Mouse (Mus musculus) liver, embryonic 16.5 days (tissue): ENCODE measurements around the gene Farsb. TPM values are rescaled to one million over a fixed set of nuclear protein-coding genes. Genes with fewer than 3 reads are reported as not detected.
A peak's percentile ranks its signal among the peaks of the same experiment; 100 is the strongest.

ENCODE experiments used
- ATAC-seq: fragments of 200-750 bp; cut with Nextera tagmentation; 2 replicates; pipeline ENCODE4 v1.8.0; 2017; ENCODE audit warnings: low read depth, mild to moderate bottlenecking, moderate number of reproducible peaks, moderate library complexity
- H3K27ac ChIP-seq: fragments of 300-500 bp; sonication (generic); 2 replicates; pipeline ENCODE4 v1.5.1; 2014; ENCODE audit warnings: mild to moderate bottlenecking, low read length
- H3K27me3 ChIP-seq: fragments of 300-500 bp; sonication (generic); 2 replicates; pipeline ENCODE4 v1.6.1; 2014; ENCODE audit warnings: low read depth, low read length, mixed read lengths; ENCODE audit not compliant: control insufficient read depth, insufficient read depth
- H3K36me3 ChIP-seq: fragments of 300-500 bp; sonication (generic); 2 replicates; pipeline ENCODE4 v1.6.1; 2014; ENCODE audit warnings: mild to moderate bottlenecking; ENCODE audit not compliant: control insufficient read depth, insufficient read depth
- H3K4me1 ChIP-seq: fragments of 300-500 bp; sonication (generic); 2 replicates; pipeline ENCODE4 v1.6.1; 2014; ENCODE audit warnings: low read depth, low read length, mixed read lengths; ENCODE audit not compliant: control insufficient read depth
- H3K4me2 ChIP-seq: fragments of 300-500 bp; sonication (generic); 2 replicates; pipeline ENCODE4 v1.6.1; 2014; ENCODE audit warnings: low read depth, low read length, mixed read lengths
- H3K4me3 ChIP-seq: fragments of 300-500 bp; sonication (generic); 2 replicates; pipeline ENCODE4 v1.5.1; 2014; ENCODE audit warnings: low read depth, mild to moderate bottlenecking, low read length
- H3K9ac ChIP-seq: fragments of 300-500 bp; sonication (generic); 2 replicates; pipeline ENCODE4 v1.6.1; 2014; ENCODE audit warnings: low read depth, low read length
- H3K9me3 ChIP-seq: fragments of 300-500 bp; sonication (generic); replicated peaks from 2 replicates; pipeline ENCODE4 v1.6.1; 2016; ENCODE audit warnings: low read length; ENCODE audit not compliant: control insufficient read depth
- WGBS: fragments of 180-500 bp; shearing (Covaris S2); extraction: QIAGEN DNeasy Blood & Tissue Kit; methylation state at CpG from one replicate; pipeline ENCODE4 v1.1.7; 2014; ENCODE audit not compliant: insufficient replicate concordance; 5-methylcytosine and 5-hydroxymethylcytosine counted together
- polyA plus RNA-seq: library from polyadenylated mRNA; unstranded; fragments of >200 nt; fragmentation: Nextera tagmentation; extraction: Ambion mirVana; gene quantifications from 2 replicates; pipeline ENCODE4 v1.2.1, GENCODE M21; 2015

Farsb gene
- polyA plus RNA-seq, 1 experiment from 2014 or later = 79.1 TPM

DNA sequence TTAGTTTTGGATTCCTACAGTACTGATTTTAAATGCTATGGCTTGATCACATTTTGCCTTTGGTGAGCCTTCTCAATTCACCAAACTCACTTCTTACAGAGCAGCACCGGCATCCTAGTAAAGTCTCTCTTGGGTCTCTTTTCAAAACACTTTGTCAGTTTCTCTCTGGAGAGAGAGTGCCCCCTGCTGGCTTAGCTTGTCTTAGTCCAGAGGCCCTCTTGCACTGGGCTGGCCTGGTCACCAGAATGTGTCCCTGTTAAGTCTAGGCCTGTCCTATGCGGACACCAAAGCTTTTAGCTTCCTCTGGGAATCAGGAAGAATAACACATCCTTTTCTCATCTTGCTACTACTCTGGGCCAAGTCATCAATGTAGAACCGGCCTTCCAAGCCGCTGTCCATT lies 69.1 kb downstream of the Farsb start:
- 65% methylated on average over 4 of the region's 4 CpGs for WGBS
- H3K9ac ChIP-seq = no peak overlapping the region
- H3K9me3 ChIP-seq = no peaks in the 10 kb centered on the region
- peaks cover 3% of the 10 kb centered on the region for H3K36me3 ChIP-seq
- no peak for ATAC-seq
- H3K27ac ChIP-seq = no peak overlapping the region
- no peaks in the 10 kb centered on the region for H3K27me3 ChIP-seq
- no peak overlapping the region for H3K4me3 ChIP-seq
- H3K4me1 ChIP-seq = no peaks in the 10 kb centered on the region
- H3K4me2 ChIP-seq = no peak overlapping the region

DNA sequence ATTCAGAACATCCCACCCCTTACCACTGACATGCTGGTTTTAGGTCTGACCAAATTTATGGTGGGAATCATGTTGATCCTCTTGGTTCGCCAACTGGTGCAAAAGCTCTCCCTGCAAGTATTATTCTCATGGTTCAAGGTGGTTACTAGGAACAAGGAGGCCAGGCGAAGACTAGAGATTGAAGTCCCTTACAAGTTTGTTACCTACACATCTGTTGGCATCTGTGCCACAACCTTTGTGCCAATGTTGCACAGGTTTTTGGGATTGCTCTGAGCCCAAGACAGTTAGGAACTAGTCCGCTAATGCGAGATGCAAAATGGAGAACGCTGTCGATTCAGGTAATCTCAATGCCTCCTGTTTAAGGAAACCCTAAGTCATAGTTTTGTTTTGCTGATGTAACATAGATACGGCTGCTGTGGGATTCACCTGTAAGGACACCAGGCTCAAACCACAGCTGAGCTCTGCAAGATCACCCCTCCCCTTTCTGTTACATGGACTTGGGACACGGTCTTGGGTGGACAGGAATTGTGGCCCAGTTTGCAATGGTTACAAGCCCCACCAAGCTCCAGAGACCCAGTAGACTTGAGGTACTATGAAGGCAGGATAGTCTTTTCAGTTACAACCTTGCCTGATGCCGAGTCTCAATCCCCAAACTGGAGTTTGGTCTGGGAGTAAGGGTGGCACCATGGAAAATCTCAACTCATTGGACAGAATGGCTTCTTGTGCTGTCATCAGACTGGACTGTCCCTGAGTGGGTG lies 71.4 kb downstream of the Farsb start:
- no peaks in the 10 kb centered on the region for H3K4me1 ChIP-seq
- no peak overlapping the region for H3K9ac ChIP-seq
- H3K9me3 ChIP-seq = no peaks in the 10 kb centered on the region
- no peak overlapping the region for H3K4me3 ChIP-seq
- H3K36me3 ChIP-seq = peaks cover 3% of the 10 kb centered on the region
- WGBS = 79% methylated on average over 9 of the region's 9 CpGs
- no peak overlapping the region for H3K27ac ChIP-seq
- no peak for ATAC-seq
- no peak overlapping the region for H3K4me2 ChIP-seq
- no peaks in the 10 kb centered on the region for H3K27me3 ChIP-seq

GRCm38 (mm10) chr1:78414421-78414820 lies 74.3 kb downstream of the Farsb start:
- ATAC-seq = no peak
- Histone ChIP-seq H3K9ac (no peak overlapping the region), H3K36me3 (peaks cover 3% of the 10 kb centered on the region), H3K4me1 (no peaks in the 10 kb centered on the region), H3K27ac (no peak overlapping the region), H3K27me3 (no peaks in the 10 kb centered on the region), H3K4me2 (no peak overlapping the region), H3K4me3 (no peak overlapping the region), H3K9me3 (no peaks in the 10 kb centered on the region)
- 77% methylated on average over 5 of the region's 5 CpGs for WGBS

GRCm38 (mm10) chr1:78412668-78413067 lies 76.0 kb downstream of the Farsb start:
- peak; percentile 39 for ATAC-seq
- Histone ChIP-seq H3K9me3 (no peaks in the 10 kb centered on the region), H3K27me3 (no peaks in the 10 kb centered on the region), H3K36me3 (peaks cover under 1% of the 10 kb centered on the region; the same call in 1 of the 2 replicates), H3K27ac (no peak overlapping the region), H3K4me3 (no peak overlapping the region), H3K9ac (no peak overlapping the region), H3K4me1 (no peaks in the 10 kb centered on the region), H3K4me2 (no peak overlapping the region)
- WGBS = 19% methylated on average over 7 of the region's 7 CpGs

GRCm38 (mm10) chr1:78409396-78409795 lies 79.3 kb downstream of the Farsb start:
- H3K9me3 ChIP-seq = no peaks in the 10 kb centered on the region
- no peak overlapping the region for H3K4me2 ChIP-seq
- no peak for ATAC-seq
- H3K4me1 ChIP-seq = no peaks in the 10 kb centered on the region
- no peak overlapping the region for H3K9ac ChIP-seq
- no peaks in the 10 kb centered on the region for H3K36me3 ChIP-seq
- no peak overlapping the region for H3K4me3 ChIP-seq
- WGBS = 75% methylated on average over 2 of the region's 2 CpGs
- no peak overlapping the region for H3K27ac ChIP-seq
- H3K27me3 ChIP-seq = no peaks in the 10 kb centered on the region

DNA sequence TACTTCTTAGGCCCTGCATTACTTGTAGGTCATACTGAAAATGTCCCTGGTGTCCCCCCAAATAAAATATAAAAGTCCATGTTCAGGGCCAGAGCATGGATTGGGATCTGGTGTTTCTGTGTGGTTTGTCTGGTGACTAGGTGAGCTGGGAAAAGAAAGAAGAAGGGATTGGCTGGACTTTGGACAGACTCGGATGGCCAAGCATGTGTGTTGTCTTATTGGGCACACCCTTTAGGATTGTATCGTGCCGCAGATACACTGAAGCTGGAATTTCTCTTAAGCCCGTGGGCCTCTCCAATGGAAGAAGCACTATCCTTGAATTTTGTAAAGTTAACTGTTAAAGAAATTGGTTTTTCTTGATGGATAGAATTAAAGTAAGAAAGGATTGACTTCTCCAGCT lies 87.3 kb downstream of the Farsb start:
- H3K4me2 ChIP-seq = no peak overlapping the region
- H3K27ac ChIP-seq = no peak overlapping the region
- H3K4me3 ChIP-seq = no peak overlapping the region
- no peaks in the 10 kb centered on the region for H3K36me3 ChIP-seq
- ATAC-seq = no peak
- no peaks in the 10 kb centered on the region for H3K27me3 ChIP-seq
- no peak overlapping the region for H3K9ac ChIP-seq
- H3K9me3 ChIP-seq = no peaks in the 10 kb centered on the region
- no peaks in the 10 kb centered on the region for H3K4me1 ChIP-seq
- 76% methylated on average over 4 of the region's 4 CpGs for WGBS

DNA sequence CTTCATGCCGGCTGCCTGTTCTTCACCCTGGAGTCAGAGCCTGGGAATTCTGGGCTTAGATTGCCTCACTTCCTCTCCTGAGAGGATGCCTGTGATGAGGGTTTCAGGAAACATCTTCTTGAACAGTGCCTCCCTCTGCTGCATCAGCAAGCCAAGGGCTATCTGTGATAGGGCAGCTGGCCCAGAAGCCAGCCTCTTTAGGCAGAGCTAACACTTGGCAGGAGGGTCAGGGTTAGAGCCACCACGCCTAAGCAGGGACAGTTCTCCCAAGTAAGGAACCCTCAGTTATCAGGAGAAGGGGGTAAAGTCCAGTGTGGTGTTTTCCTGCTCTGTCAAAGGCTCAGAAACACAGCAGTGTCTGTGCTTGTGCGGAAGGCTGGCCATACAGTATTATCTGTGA lies 88.9 kb downstream of the Farsb start:
- Histone ChIP-seq H3K4me1 (no peaks in the 10 kb centered on the region), H3K36me3 (no peaks in the 10 kb centered on the region), H3K9me3 (no peaks in the 10 kb centered on the region), H3K9ac (no peak overlapping the region), H3K4me3 (no peak overlapping the region), H3K4me2 (no peak overlapping the region), H3K27ac (no peak overlapping the region), H3K27me3 (no peaks in the 10 kb centered on the region)
- whole genome bisulfite sequencing = 38% methylated on average over 3 of the region's 3 CpGs
- no peak for ATAC-seq

DNA sequence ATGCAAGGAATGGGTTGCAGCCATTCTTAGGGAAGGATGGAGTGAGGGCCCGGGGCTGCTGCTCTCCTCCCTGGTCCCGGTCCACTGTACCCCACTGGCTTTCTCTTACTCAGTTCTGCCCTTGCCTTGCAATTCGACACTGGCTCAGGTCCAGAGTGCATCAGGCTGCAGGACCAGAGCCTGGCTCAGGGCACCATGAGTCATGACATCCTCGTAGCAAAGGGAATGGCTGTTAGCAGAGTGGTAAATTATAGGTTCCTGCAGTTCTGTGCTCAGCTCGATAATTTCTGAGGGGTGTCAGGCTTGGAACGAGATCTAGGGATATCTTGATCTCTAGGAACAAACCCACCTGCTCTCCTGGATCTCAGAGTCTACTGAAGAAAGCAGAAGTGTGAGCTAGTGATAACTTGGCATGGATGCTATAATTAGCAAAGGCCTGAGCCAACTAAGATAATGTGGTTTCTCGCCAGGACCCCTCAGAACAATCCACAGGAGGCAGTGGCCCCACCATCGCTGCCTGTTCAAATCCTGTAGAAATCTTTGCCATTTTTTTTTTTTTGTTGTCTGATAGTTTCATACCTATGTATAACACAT lies 92.3 kb downstream of the Farsb start:
- WGBS = 27% methylated on average over 8 of the region's 8 CpGs
- Histone ChIP-seq H3K9me3 (no peaks in the 10 kb centered on the region), H3K4me2 (no peak overlapping the region), H3K4me1 (no peaks in the 10 kb centered on the region), H3K9ac (no peak overlapping the region), H3K27me3 (no peaks in the 10 kb centered on the region), H3K4me3 (no peak overlapping the region), H3K27ac (no peak overlapping the region), H3K36me3 (no peaks in the 10 kb centered on the region)
- ATAC-seq = no peak

GRCm38 (mm10) chr1:78395737-78396136 lies 93.0 kb downstream of the Farsb start:
- Histone ChIP-seq H3K4me3 (no peak overlapping the region), H3K4me1 (no peaks in the 10 kb centered on the region), H3K27ac (no peak overlapping the region), H3K36me3 (no peaks in the 10 kb centered on the region), H3K9ac (no peak overlapping the region), H3K4me2 (no peak overlapping the region), H3K27me3 (no peaks in the 10 kb centered on the region), H3K9me3 (no peaks in the 10 kb centered on the region)
- 38% methylated on average over 6 of the region's 6 CpGs for WGBS
- no peak for ATAC-seq
